Mouse (Mus musculus) cerebellum, adult 11 months (tissue): ENCODE results near the gene Gm10718.
"Not testable (repeated sequence)": the region's sequence is repeated elsewhere in the genome, so short reads cannot be mapped to it uniquely, and the experiment has no call there.

Source experiments
- DNase-seq: peaks from one replicate; pipeline ENCODE4 v3.0.0; 2022

Gene Gm10718

GRCm38 (mm10) chr9:3026136-3026535, 2.8 kb downstream of the Gm10718 start:
- DNase-seq: not testable (repeated sequence)

- not testable (repeated sequence) for DNase-seq
Observed at GRCm38 (mm10) chr9:3026741-3027140, 3.4 kb downstream of the Gm10718 start.

- not testable (repeated sequence) for DNase-seq
Observed at GRCm38 (mm10) chr9:3027200-3027599, 3.9 kb downstream of the Gm10718 start.

GRCm38 (mm10) chr9:3029276-3030000, 6.1 kb downstream of the Gm10718 start:
- not testable (repeated sequence) for DNase-seq

GRCm38 (mm10) chr9:3030677-3031318, 7.5 kb downstream of the Gm10718 start:
- not testable (repeated sequence) for DNase-seq

- DNase-seq: not testable (repeated sequence)
Observed at GRCm38 (mm10) chr9:3034299-3034698, 11.0 kb downstream of the Gm10718 start, which contains the start of gene Gm17535. Gene Gm17535 (plus strand): TSS chr9:3034599.

- DNase-seq: not testable (repeated sequence)
Observed at GRCm38 (mm10) chr9:3036577-3036976, 13.2 kb downstream of the Gm10718 start, which contains the start of gene Gm10715. Gene Gm10715 (plus strand): TSS chr9:3036877.

- DNase-seq: not testable (repeated sequence)
Observed at GRCm38 (mm10) chr9:3038161-3038560, 14.8 kb downstream of the Gm10718 start.
